Mouse (Mus musculus) intestine, embryonic 14.5 days (tissue): ENCODE measurements around the gene Nrgn. TPM values are rescaled to one million over a fixed set of nuclear protein-coding genes. Genes with fewer than 3 reads are reported as not detected.
A peak's percentile ranks its signal among the peaks of the same experiment; 100 is the strongest.

Experiments used
- ATAC-seq: fragments of 200-750 bp; cut with Nextera tagmentation; replicated peaks from 2 replicates; pipeline ENCODE4 v1.8.0; 2017; ENCODE audit warnings: low read depth, moderate number of reproducible peaks, moderate TSS enrichment, moderate library complexity; ENCODE audit not compliant: low FRiP score, low TSS enrichment
- DNase-seq: peaks from one replicate; pipeline ENCODE4 v3.0.0-alpha.2; 2018; ENCODE audit warnings: low spot score
- H3K27ac ChIP-seq: fragments of 300-500 bp; sonication (generic); 2 replicates; pipeline ENCODE4 v1.5.1; 2014; ENCODE audit warnings: low read depth, mild to moderate bottlenecking, control low read depth
- H3K27me3 ChIP-seq: fragments of 300-500 bp; sonication (generic); replicated peaks from 2 replicates; pipeline ENCODE4 v1.6.1; 2014; ENCODE audit warnings: low read length, control low read depth; ENCODE audit not compliant: control insufficient read depth, insufficient read depth
- H3K36me3 ChIP-seq: fragments of 300-500 bp; sonication (generic); 2 replicates; pipeline ENCODE4 v1.6.1; 2014; ENCODE audit warnings: low read length, control low read depth; ENCODE audit not compliant: control insufficient read depth, insufficient read depth
- H3K4me1 ChIP-seq: fragments of 300-500 bp; sonication (generic); replicated peaks from 2 replicates; pipeline ENCODE4 v1.6.1; 2014; ENCODE audit warnings: low read length, control low read depth, mixed read lengths; ENCODE audit not compliant: control insufficient read depth, insufficient read depth
- H3K4me2 ChIP-seq: fragments of 300-500 bp; sonication (generic); 2 replicates; pipeline ENCODE4 v1.6.1; 2014; ENCODE audit warnings: low read length
- H3K4me3 ChIP-seq: fragments of 300-500 bp; sonication (generic); 2 replicates; pipeline ENCODE4 v1.5.1; 2014; ENCODE audit warnings: low read depth, low read length, control low read depth, mixed read lengths
- H3K9ac ChIP-seq: fragments of 300-500 bp; sonication (generic); 2 replicates; pipeline ENCODE4 v1.6.1; 2014; ENCODE audit warnings: mild to moderate bottlenecking, low read length
- H3K9me3 ChIP-seq: fragments of 300-500 bp; sonication (generic); 2 replicates; pipeline ENCODE4 v1.6.1; 2016; ENCODE audit warnings: low read length, control low read depth; ENCODE audit not compliant: control insufficient read depth
- WGBS: fragments of 180-500 bp; shearing (Covaris S2); extraction: QIAGEN DNeasy Blood & Tissue Kit; methylation state at CpG from one replicate; pipeline ENCODE4 v1.1.7; 2014; 5-methylcytosine and 5-hydroxymethylcytosine counted together
- polyA plus RNA-seq: library from polyadenylated mRNA; unstranded; fragments of >200 nt; fragmentation: Nextera tagmentation; extraction: Ambion mirVana; gene quantifications from 2 replicates; pipeline ENCODE4 v1.2.1, GENCODE M21; 2014

Nrgn gene
- polyA plus RNA-seq, 1 experiment from 2014 or later, result 2.5 TPM

DNA sequence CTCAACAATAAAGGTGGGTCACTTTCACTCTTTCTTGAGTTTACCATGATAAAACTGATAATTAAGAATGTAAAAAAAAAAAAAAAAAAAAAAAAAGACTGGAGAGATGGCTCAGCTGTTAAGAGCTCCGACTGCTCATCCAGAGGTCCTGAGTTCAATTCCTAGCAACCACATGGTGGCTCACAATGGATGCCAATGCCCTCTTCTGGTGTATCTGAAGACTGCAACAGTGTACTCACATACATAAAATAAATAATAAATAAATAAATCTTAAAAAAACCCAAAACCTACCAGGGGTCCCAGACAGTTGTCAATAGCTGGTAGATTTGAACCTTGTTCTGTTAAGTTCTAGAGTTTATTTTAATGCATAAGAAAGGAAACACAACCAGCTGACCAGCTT is 5.8 kb downstream of the Nrgn start:
- WGBS, result 92% methylated on average over 1 of the region's 1 CpGs
- H3K36me3 ChIP-seq, result no peaks in the 10 kb centered on the region
- no peak overlapping the region for H3K9ac ChIP-seq
- peaks cover 6% of the 10 kb centered on the region for H3K4me1 ChIP-seq
- H3K27ac ChIP-seq, result no peak overlapping the region
- H3K27me3 ChIP-seq, result peaks cover 60% of the 10 kb centered on the region
- no peaks in the 10 kb centered on the region for H3K9me3 ChIP-seq
- no peak overlapping the region for H3K4me3 ChIP-seq
- H3K4me2 ChIP-seq, result no peak overlapping the region
- DNase-seq (no peak), ATAC-seq (no peak)

DNA sequence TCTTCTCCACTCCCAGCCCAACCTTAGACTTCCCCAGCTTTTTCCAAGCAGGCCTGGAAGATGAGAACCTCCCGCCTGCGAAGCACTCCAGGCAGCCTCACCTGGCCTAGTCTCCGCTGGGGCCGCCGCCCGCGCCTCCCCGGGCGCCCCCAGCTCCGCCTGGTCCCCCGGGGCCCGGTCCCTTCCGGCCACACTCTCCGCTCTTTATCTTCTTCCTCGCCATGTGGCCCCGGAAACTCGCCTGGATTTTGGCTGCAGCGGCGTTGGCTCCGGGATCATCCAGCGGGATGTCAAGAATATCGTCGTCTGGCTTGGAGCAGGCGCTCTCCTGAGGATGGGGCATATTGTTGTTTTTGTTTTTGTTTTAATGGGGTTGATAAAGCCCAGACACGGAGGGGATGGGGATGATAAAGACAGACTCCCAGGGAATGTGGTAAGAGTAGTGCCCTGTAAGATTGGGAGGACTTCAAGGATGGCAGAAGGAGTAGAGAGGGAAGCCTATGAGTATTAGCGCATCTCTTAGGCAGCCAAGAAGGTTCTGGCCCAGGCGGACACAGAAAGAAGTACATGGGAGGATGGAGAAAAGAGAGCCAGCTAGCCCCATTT is 6.8 kb downstream of the Nrgn start:
- Histone ChIP-seq H3K4me1 (peaks cover 6% of the 10 kb centered on the region), H3K4me3 (no peak overlapping the region), H3K4me2 (no peak overlapping the region), H3K9me3 (no peaks in the 10 kb centered on the region), H3K9ac (no peak overlapping the region), H3K36me3 (no peaks in the 10 kb centered on the region), H3K27ac (no peak overlapping the region), H3K27me3 (peaks cover 51% of the 10 kb centered on the region)
- ATAC-seq (no peak), DNase-seq (no peak)
- WGBS, result 14% methylated on average over 27 of the region's 27 CpGs

GRCm38 (mm10) chr9:37545166-37545610 is 7.5 kb downstream of the Nrgn start:
- ATAC-seq, result no peak; the same call in 1 of the 2 replicates
- H3K4me3 ChIP-seq, result peak overlapping the region; percentile 36
- no peak for DNase-seq
- no peaks in the 10 kb centered on the region for H3K36me3 ChIP-seq
- WGBS, result 7% methylated on average over 15 of the region's 17 CpGs
- H3K4me2 ChIP-seq, result peak overlapping the region; percentile 63
- peaks cover 43% of the 10 kb centered on the region for H3K27me3 ChIP-seq
- no peaks in the 10 kb centered on the region for H3K9me3 ChIP-seq
- no peak overlapping the region for H3K9ac ChIP-seq
- peaks cover 6% of the 10 kb centered on the region for H3K4me1 ChIP-seq
- no peak overlapping the region for H3K27ac ChIP-seq

DNA sequence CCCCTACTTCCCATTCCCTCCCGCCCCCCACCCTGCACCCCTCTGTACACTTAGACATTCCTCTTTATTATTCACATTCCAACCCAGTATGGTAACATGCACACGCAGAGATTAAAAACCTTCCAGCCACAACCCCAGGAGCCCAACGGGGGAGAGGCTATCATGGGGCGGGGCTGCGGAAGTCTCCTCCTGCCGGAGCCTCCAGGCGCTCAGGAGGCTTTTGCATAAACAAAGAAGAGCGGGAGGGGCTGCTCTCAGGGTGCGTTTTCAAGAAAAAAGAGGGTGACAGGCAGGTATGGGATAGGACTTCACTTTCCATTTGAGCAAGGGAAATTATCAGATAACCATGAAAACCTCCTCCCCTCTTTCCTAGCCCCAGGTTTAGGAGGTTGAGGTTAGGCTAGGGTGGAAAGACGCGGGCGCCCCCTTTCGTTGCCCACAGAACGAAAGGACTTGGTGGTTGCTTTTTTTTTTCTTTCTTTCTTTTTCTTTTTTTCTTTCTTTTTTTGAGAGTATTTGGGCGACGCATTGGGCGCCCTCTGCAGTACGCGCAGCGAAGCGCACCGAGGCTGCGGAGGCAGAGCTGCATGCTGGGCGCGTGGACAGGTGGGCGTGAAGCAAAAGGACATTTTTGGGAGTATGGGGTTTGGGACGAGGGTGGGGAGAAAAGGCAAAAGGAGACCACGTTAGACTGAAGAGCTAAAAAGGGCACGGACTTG is 8.1 kb downstream of the Nrgn start:
- no peak overlapping the region for H3K27ac ChIP-seq
- peaks cover 6% of the 10 kb centered on the region for H3K4me1 ChIP-seq
- H3K9me3 ChIP-seq, result no peaks in the 10 kb centered on the region
- peak overlapping the region; percentile 63 for H3K4me2 ChIP-seq
- peak overlapping the region; percentile 36 for H3K4me3 ChIP-seq
- DNase-seq (peak; percentile 84), ATAC-seq (peak; percentile 59; the same call in 1 of the 2 replicates)
- peaks cover 37% of the 10 kb centered on the region for H3K27me3 ChIP-seq
- WGBS, result 3% methylated on average over 29 of the region's 29 CpGs
- no peaks in the 10 kb centered on the region for H3K36me3 ChIP-seq
- no peak overlapping the region for H3K9ac ChIP-seq

- no peak overlapping the region for H3K27ac ChIP-seq
- ATAC-seq, result no peak
- H3K4me2 ChIP-seq, result peak overlapping the region; percentile 63
- peaks cover 6% of the 10 kb centered on the region for H3K4me1 ChIP-seq
- peaks cover 34% of the 10 kb centered on the region for H3K27me3 ChIP-seq
- WGBS, result 29% methylated on average over 12 of the region's 12 CpGs
- H3K9ac ChIP-seq, result no peak overlapping the region
- no peaks in the 10 kb centered on the region for H3K9me3 ChIP-seq
- H3K4me3 ChIP-seq, result peak overlapping the region; percentile 36
- DNase-seq, result no peak
- H3K36me3 ChIP-seq, result no peaks in the 10 kb centered on the region
These were observed 8.7 kb downstream of the Nrgn start for GRCm38 (mm10) chr9:37543869-37544440.

- Histone ChIP-seq H3K36me3 (no peaks in the 10 kb centered on the region), H3K4me2 (no peak overlapping the region), H3K4me1 (peaks cover 6% of the 10 kb centered on the region), H3K27me3 (peaks cover 26% of the 10 kb centered on the region), H3K9me3 (no peaks in the 10 kb centered on the region), H3K4me3 (no peak overlapping the region), H3K9ac (no peak overlapping the region), H3K27ac (no peak overlapping the region)
- WGBS, result 67% methylated on average over 7 of the region's 7 CpGs
- no peak for DNase-seq
- ATAC-seq, result no peak
These were observed 10.7 kb downstream of the Nrgn start for GRCm38 (mm10) chr9:37541851-37542642.

- peaks cover 6% of the 10 kb centered on the region for H3K4me1 ChIP-seq
- DNase-seq (no peak), ATAC-seq (no peak)
- H3K4me2 ChIP-seq, result no peak overlapping the region
- H3K36me3 ChIP-seq, result no peaks in the 10 kb centered on the region
- H3K27me3 ChIP-seq, result peaks cover 15% of the 10 kb centered on the region
- H3K9ac ChIP-seq, result no peak overlapping the region
- no peaks in the 10 kb centered on the region for H3K9me3 ChIP-seq
- no peak overlapping the region for H3K27ac ChIP-seq
- WGBS, result 73% methylated on average over 6 of the region's 6 CpGs
- no peak overlapping the region for H3K4me3 ChIP-seq
These were observed 11.8 kb downstream of the Nrgn start for GRCm38 (mm10) chr9:37540701-37541575.

DNA sequence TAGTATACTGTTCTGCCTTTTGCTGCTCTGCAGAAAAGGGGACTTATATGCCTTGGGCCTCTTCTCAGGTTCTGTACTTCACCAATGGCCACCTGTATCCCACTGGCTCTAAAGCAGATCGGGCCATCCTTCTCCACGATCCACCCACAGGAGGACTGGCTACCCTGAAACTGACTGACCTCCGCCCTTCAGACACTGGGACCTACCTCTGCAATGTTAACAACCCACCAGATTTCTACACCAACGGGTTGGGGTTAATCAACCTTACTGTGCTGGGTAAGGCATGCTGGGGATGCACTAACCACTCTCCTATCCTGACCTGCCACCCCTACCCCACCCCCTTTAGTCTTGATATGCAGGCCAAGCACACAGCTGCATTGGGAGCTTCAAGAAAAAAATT is 12.5 kb downstream of the Nrgn start:
- ATAC-seq (no peak), DNase-seq (no peak)
- Histone ChIP-seq H3K27ac (no peak overlapping the region), H3K4me2 (no peak overlapping the region), H3K9me3 (no peaks in the 10 kb centered on the region), H3K9ac (no peak overlapping the region), H3K36me3 (no peaks in the 10 kb centered on the region), H3K27me3 (peaks cover 8% of the 10 kb centered on the region; the same call in 1 of the 2 replicates), H3K4me3 (no peak overlapping the region), H3K4me1 (peaks cover 6% of the 10 kb centered on the region)
- 87% methylated on average over 4 of the region's 4 CpGs for WGBS
